Mouse (Mus musculus): ENCODE measurements around the gene Cdc42se1.

GRCm38 (mm10) chr3:95229781-95230494 is 1.4 kb downstream of the Cdc42se1 start:
- TF ChIP-seq CTCF (IDR thresholded peaks at IDR 0.05; ENCODE audit: control insufficient read depth, insufficient read depth, insufficient read length) (no peak), MAX (IDR thresholded peaks at IDR 0.05) (no peak), CEBPB (IDR thresholded peaks at IDR 0.05; ENCODE audit: low read depth) (no peak)

Data from C2C12 (cell line).